Mouse (Mus musculus): Measurements from ENCODE around the gene Nlgn1.

DNA sequence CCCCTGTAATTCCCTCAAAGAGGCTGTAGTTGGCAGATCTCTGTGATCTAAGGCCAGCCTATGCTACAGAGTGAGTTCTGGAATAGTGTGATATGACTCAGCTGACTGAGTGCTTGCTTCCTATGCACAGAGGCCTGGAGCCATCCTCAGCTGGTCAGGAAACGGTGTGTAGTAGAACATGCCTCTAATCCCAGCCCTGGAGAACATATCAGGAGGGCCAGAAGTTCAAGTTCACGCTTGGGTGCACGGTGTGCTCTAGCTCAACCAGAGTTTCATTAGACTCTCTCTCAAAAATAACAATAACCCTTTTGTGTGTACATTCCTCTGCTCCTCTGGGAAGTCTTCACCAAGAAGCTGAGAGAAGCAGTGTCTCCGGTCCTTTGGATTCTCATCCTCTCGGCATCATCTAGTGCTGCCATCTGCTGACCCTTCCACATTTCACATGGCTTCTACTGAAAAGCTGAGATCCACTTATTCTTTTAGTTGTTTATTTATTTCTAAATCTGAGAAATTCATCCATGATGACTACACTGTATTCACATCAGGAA, 22.3 kb upstream of the Nlgn1 start:
- TF ChIP-seq GATA1 (IDR thresholded peaks at IDR 0.05; ENCODE audit: low read length) (no peak), TAL1 (IDR thresholded peaks at IDR 0.05; ENCODE audit: low read length) (no peak)
